Mouse (Mus musculus) heart, embryonic 14.5 days (tissue): ENCODE results near the gene Sprr2b. TPM values are rescaled to one million over a fixed set of nuclear protein-coding genes. Genes with fewer than 3 reads are reported as not detected.
"Not testable (repeated sequence)": the region's sequence is repeated elsewhere in the genome, so short reads cannot be mapped to it uniquely, and the experiment has no call there.

Experiments used
- ATAC-seq: fragments of 200-750 bp; cut with Nextera tagmentation; 2 replicates; pipeline ENCODE4 v1.8.0; 2017; ENCODE audit warnings: low read depth, moderate TSS enrichment; ENCODE audit not compliant: insufficient number of reproducible peaks, insufficient read depth, low FRiP score
- H3K27ac ChIP-seq, 2 experiments: fragments of 200-500 bp in 1 of 2; fragments of 300-500 bp in 1 of 2; sonication (generic) in 1 of 2; replicated peaks in 1 of 2; 2 replicates each; pipeline ENCODE4 v1.5.1; 2012 to 2014; ENCODE audit warnings: low read depth in 2 of 2, low read length in 2 of 2, control low read depth in 1 of 2, mild to moderate bottlenecking in 1 of 2, mixed read lengths in 1 of 2; ENCODE audit not compliant: control insufficient read depth in 1 of 2, insufficient read depth in 1 of 2
- H3K27me3 ChIP-seq: fragments of 300-500 bp; sonication (generic); 2 replicates; pipeline ENCODE4 v1.6.1; 2014; ENCODE audit warnings: mild to moderate bottlenecking, low read length, control low read depth; ENCODE audit not compliant: control insufficient read depth, insufficient read depth
- H3K36me3 ChIP-seq: fragments of 300-500 bp; sonication (generic); 2 replicates; pipeline ENCODE4 v1.6.1; 2014; ENCODE audit warnings: mild to moderate bottlenecking, control low read depth, low read length, mixed read lengths; ENCODE audit not compliant: control insufficient read depth, insufficient read depth
- H3K4me1 ChIP-seq, 2 experiments: fragments of 200-500 bp in 1 of 2; fragments of 300-500 bp in 1 of 2; sonication (generic) in 1 of 2; 2 replicates each; pipeline ENCODE4 v1.6.1; 2012 to 2014; ENCODE audit warnings: low read length in 2 of 2, control low read depth in 1 of 2, mixed read lengths in 1 of 2; ENCODE audit not compliant: control insufficient read depth in 2 of 2, insufficient read depth in 2 of 2
- H3K4me2 ChIP-seq: fragments of 300-500 bp; sonication (generic); 2 replicates; pipeline ENCODE4 v1.6.1; 2014; ENCODE audit warnings: mild to moderate bottlenecking, low read length
- H3K4me3 ChIP-seq, 2 experiments: fragments of 200-500 bp in 1 of 2; fragments of 300-500 bp in 1 of 2; sonication (generic) in 1 of 2; 2 replicates each; pipeline ENCODE4 v1.5.1; 2012 to 2014; ENCODE audit warnings: low read length in 2 of 2, mild to moderate bottlenecking in 2 of 2, control low read depth in 1 of 2, low read depth in 1 of 2, moderate library complexity in 1 of 2; ENCODE audit not compliant: control insufficient read depth in 1 of 2, insufficient read depth in 1 of 2
- H3K9ac ChIP-seq: fragments of 300-500 bp; sonication (generic); 2 replicates; pipeline ENCODE4 v1.6.1; 2014; ENCODE audit warnings: mild to moderate bottlenecking, low read length
- H3K9me3 ChIP-seq: fragments of 300-500 bp; sonication (generic); 2 replicates; pipeline ENCODE4 v1.6.1; 2016; ENCODE audit warnings: low read length, control low read depth; ENCODE audit not compliant: control insufficient read depth
- WGBS: fragments of 180-500 bp; shearing (Covaris S2); extraction: QIAGEN DNeasy Blood & Tissue Kit; methylation state at CpG from one replicate; pipeline ENCODE4 v1.1.7; 2014; 5-methylcytosine and 5-hydroxymethylcytosine counted together
- polyA plus RNA-seq: library from polyadenylated mRNA; unstranded; fragments of >200 nt; fragmentation: Nextera tagmentation; extraction: Ambion mirVana; gene quantifications from 2 replicates; pipeline ENCODE4 v1.2.1, GENCODE M21; 2014

The Sprr2b gene
- not detected in 2 replicates for polyA plus RNA-seq

- no peaks in the 10 kb centered on the region for H3K4me1 ChIP-seq
- WGBS = 57% methylated on average over 2 of the region's 2 CpGs
- no peak within 1 kb of the TSS for H3K9ac ChIP-seq
- H3K9me3 ChIP-seq = no peaks in the 10 kb centered on the region
- H3K27ac ChIP-seq = no peak within 1 kb of the TSS
- no peak within 1 kb of the TSS for H3K4me2 ChIP-seq
- ATAC-seq = no peak
- no peak within 1 kb of the TSS for H3K4me3 ChIP-seq
- no peaks in the 10 kb centered on the region for H3K36me3 ChIP-seq
- no peaks in the 10 kb centered on the region for H3K27me3 ChIP-seq
These were observed at the start of gene Sprr2b for GRCm38 (mm10) chr3:92316320-92316719. TSS of gene Sprr2b (plus strand) at chr3:92316620.

GRCm38 (mm10) chr3:92271414-92271985 lies 44.9 kb upstream of the Sprr2b start:
- H3K36me3 ChIP-seq, H3K4me1 ChIP-seq, H3K9me3 ChIP-seq, H3K27ac ChIP-seq, H3K4me2 ChIP-seq, H3K9ac ChIP-seq, H3K27me3 ChIP-seq, H3K4me3 ChIP-seq: not testable (repeated sequence)
- 0 out of 2 replicates have a peak, but pooled peaks have one; percentile 21 for ATAC-seq
- WGBS = no CpG with 5 or more reads among the region's 4 CpGs

- H3K4me1 ChIP-seq, H3K27me3 ChIP-seq, H3K27ac ChIP-seq, H3K9ac ChIP-seq, H3K36me3 ChIP-seq, H3K9me3 ChIP-seq, H3K4me3 ChIP-seq, ATAC-seq, H3K4me2 ChIP-seq: not testable (repeated sequence)
These were observed 42.9 kb upstream of the Sprr2b start for GRCm38 (mm10) chr3:92273504-92273903.

- not testable (repeated sequence) for H3K4me1 ChIP-seq, ATAC-seq
- WGBS = no CpG with 5 or more reads among the region's 1 CpGs
These were observed 42.4 kb upstream of the Sprr2b start for GRCm38 (mm10) chr3:92274018-92274417.

GRCm38 (mm10) chr3:92279663-92280062 lies 36.8 kb upstream of the Sprr2b start:
- H3K4me2 ChIP-seq, H3K4me1 ChIP-seq, H3K9me3 ChIP-seq, H3K36me3 ChIP-seq, H3K9ac ChIP-seq, H3K27me3 ChIP-seq, H3K27ac ChIP-seq, ATAC-seq, H3K4me3 ChIP-seq: not testable (repeated sequence)

More at GRCm38 (mm10) chr3:92274018-92274417, 42.4 kb upstream of the Sprr2b start:
- H3K4me2 ChIP-seq, H3K4me3 ChIP-seq, H3K9ac ChIP-seq, H3K9me3 ChIP-seq, H3K36me3 ChIP-seq, H3K27me3 ChIP-seq, H3K27ac ChIP-seq: not testable (repeated sequence)

- not testable (repeated sequence) for H3K27ac ChIP-seq, H3K4me3 ChIP-seq, H3K4me2 ChIP-seq, H3K4me1 ChIP-seq, H3K9me3 ChIP-seq, H3K36me3 ChIP-seq, H3K27me3 ChIP-seq, H3K9ac ChIP-seq
- peak; percentile 49; the same call in 1 of the 2 replicates for ATAC-seq
- WGBS = 13% methylated on average over 5 of the region's 12 CpGs
These were observed 35.3 kb upstream of the Sprr2b start for GRCm38 (mm10) chr3:92280963-92281606.

- not testable (repeated sequence) for H3K9me3 ChIP-seq, H3K4me2 ChIP-seq, H3K36me3 ChIP-seq, H3K9ac ChIP-seq, H3K4me1 ChIP-seq, ATAC-seq, H3K27me3 ChIP-seq, H3K4me3 ChIP-seq, H3K27ac ChIP-seq
- WGBS = 76% methylated on average over 1 of the region's 1 CpGs
These were observed 31.3 kb upstream of the Sprr2b start, which contains the start of gene Sprr2a3 for GRCm38 (mm10) chr3:92285101-92285500. TSS of gene Sprr2a3 (plus strand) at chr3:92285417.

GRCm38 (mm10) chr3:92288489-92288888 lies 27.9 kb upstream of the Sprr2b start:
- H3K9ac ChIP-seq, H3K4me3 ChIP-seq, H3K4me2 ChIP-seq, H3K9me3 ChIP-seq, H3K36me3 ChIP-seq, ATAC-seq, H3K27ac ChIP-seq, H3K4me1 ChIP-seq, H3K27me3 ChIP-seq: not testable (repeated sequence)
- 76% methylated on average over 3 of the region's 6 CpGs for WGBS
